Mouse (Mus musculus): ENCODE data around the gene Ap5b1. TPM values are rescaled to one million over a fixed set of nuclear protein-coding genes. Genes with fewer than 3 reads are reported as not detected.

The Ap5b1 gene
- polyA plus RNA-seq (2012; rRNA removed): 20.2 and 37.1 TPM in 2 replicates

DNA sequence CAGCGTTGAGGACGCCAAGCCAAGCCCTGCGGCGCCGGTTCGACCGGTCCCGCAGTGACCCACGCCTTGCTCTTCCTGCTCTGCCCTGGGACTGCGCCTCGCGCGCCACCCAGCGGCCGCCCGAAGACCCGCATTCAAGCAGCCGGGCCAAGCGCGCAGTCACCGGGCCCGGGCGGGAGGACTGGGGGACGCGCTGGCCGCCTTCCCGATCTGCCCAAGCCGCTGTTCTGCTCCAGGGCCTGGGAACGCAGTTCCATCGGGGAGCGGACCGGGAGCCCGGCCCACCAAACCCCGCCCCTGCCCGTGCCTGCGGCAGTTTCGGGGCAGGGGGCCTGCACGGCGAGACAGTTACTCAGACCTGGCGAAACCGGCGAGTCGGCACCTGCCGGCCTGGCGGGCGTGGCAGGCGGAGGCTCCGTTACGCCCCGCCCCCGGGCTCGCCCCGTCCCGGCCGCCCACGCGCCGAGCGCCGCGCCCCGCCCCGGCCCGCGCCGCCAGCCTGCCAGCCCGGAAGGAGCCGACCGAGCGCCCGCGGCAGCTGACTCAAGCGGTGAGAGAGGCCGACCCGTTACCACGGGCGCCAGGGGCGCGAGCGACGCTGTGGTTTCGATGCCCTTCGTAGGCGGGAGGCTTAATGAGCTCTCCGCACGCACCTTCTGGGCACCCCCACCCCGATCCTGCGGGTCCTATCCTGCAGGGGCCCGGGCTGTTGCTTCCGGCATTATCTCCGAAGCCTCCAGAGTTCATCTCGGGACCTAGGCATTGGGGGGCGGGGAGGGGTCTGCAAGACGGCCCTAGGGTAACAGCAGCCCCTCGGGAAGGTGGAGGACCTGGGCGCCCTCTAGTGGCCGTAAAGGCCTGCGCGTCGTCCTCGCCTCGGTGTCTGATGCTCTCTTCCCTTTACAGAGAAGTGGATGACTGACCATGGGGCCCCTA lies at the start of gene Ap5b1:
Gene Ap5b1 (plus strand): TSS at position 492 of the 936 bp plus-strand sequence.
- 1% methylated on average over 102 of the region's 102 CpGs for WGBS
- TF ChIP-seq CTCF (IDR thresholded peaks at IDR 0.05; ENCODE audit: extremely low read depth, insufficient read length, insufficient replicate concordance, low read depth, low read length) (peak; percentile 97), POLR2A (IDR thresholded peaks at IDR 0.05; ENCODE audit: low read depth, low read length) (peak; percentile 33)
- H3K36me3 ChIP-seq (ENCODE audit: control insufficient read depth, insufficient read depth, low read length): peaks cover 25% of the 10 kb centered on the region
- H3K4me3 ChIP-seq (ENCODE audit: low read depth, low read length): peak within 1 kb of the TSS; percentile 80
- peak within 1 kb of the TSS; percentile 98 for H3K27ac ChIP-seq (ENCODE audit: insufficient read depth, low read depth, low read length)
- no peaks in the 10 kb centered on the region for H3K27me3 ChIP-seq (ENCODE audit: control insufficient read depth, insufficient read depth, low read length)
- H3K4me1 ChIP-seq (ENCODE audit: control insufficient read depth, insufficient read depth, insufficient read length, low read length): peaks cover 37% of the 10 kb centered on the region

DNA sequence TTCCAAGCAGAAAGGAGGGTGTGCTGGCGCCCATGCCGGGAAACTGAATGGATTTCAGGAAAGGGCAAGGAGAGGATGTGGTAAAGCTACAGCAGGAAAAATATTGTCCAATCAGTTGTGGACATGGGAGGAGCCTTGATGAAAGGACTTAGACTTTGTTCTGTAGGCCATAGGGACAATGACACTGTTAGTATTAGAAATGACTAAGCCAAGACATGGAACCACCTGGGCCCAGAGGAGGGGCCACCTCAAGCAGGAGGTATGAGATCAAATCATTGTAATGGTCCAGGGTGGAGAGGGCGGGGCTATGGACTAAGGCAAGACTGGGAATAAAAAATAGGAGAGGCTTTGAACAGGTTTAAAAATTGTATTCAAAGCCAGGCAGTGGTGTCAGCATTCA lies 49.1 kb upstream of the Ap5b1 start:
- Histone ChIP-seq H3K27me3 (ENCODE audit: control insufficient read depth, insufficient read depth, low read length) (no peaks in the 10 kb centered on the region), H3K4me1 (ENCODE audit: control insufficient read depth, insufficient read depth, insufficient read length, low read length) (peaks cover 19% of the 10 kb centered on the region), H3K4me3 (ENCODE audit: low read depth, low read length) (no peak overlapping the region), H3K27ac (ENCODE audit: insufficient read depth, low read depth, low read length) (peak overlapping the region; percentile 39; the same call in 1 of the 2 replicates), H3K36me3 (ENCODE audit: control insufficient read depth, insufficient read depth, low read length) (no peaks in the 10 kb centered on the region)
- 64% methylated on average over 3 of the region's 3 CpGs for WGBS
- no peak for TF ChIP-seq POLR2A (IDR thresholded peaks at IDR 0.05; ENCODE audit: low read depth, low read length)
- TF ChIP-seq CTCF (IDR thresholded peaks at IDR 0.05; ENCODE audit: extremely low read depth, insufficient read length, insufficient replicate concordance, low read depth, low read length): no peak

DNA sequence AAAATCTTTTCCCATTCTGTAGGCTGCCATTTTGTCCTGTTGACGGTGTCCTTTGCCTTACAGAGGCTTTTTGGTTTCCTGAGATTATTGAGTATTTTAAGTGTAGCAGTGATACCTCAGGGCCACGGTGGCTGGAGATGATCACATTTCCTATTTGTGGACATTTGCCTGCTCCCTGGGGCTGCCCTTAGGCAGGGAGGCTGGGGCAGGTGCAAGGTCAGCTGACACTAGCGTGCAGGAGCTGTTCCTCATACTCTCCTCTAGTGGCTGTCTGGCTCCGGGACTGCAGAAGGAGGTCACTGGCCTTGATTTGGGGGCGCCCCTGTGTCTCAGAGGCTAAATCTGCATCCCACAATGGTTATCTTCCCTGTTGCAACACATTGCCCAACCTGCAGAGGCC lies 42.6 kb upstream of the Ap5b1 start:
- no peak overlapping the region for H3K4me3 ChIP-seq (ENCODE audit: low read depth, low read length)
- no peaks in the 10 kb centered on the region for H3K4me1 ChIP-seq (ENCODE audit: control insufficient read depth, insufficient read depth, insufficient read length, low read length)
- H3K36me3 ChIP-seq (ENCODE audit: control insufficient read depth, insufficient read depth, low read length): no peaks in the 10 kb centered on the region
- no peaks in the 10 kb centered on the region for H3K27me3 ChIP-seq (ENCODE audit: control insufficient read depth, insufficient read depth, low read length)
- TF ChIP-seq POLR2A (IDR thresholded peaks at IDR 0.05; ENCODE audit: low read depth, low read length) (no peak), CTCF (IDR thresholded peaks at IDR 0.05; ENCODE audit: extremely low read depth, insufficient read length, insufficient replicate concordance, low read depth, low read length) (no peak)
- no peak overlapping the region for H3K27ac ChIP-seq (ENCODE audit: insufficient read depth, low read depth, low read length)
- 75% methylated on average over 5 of the region's 5 CpGs for WGBS

DNA sequence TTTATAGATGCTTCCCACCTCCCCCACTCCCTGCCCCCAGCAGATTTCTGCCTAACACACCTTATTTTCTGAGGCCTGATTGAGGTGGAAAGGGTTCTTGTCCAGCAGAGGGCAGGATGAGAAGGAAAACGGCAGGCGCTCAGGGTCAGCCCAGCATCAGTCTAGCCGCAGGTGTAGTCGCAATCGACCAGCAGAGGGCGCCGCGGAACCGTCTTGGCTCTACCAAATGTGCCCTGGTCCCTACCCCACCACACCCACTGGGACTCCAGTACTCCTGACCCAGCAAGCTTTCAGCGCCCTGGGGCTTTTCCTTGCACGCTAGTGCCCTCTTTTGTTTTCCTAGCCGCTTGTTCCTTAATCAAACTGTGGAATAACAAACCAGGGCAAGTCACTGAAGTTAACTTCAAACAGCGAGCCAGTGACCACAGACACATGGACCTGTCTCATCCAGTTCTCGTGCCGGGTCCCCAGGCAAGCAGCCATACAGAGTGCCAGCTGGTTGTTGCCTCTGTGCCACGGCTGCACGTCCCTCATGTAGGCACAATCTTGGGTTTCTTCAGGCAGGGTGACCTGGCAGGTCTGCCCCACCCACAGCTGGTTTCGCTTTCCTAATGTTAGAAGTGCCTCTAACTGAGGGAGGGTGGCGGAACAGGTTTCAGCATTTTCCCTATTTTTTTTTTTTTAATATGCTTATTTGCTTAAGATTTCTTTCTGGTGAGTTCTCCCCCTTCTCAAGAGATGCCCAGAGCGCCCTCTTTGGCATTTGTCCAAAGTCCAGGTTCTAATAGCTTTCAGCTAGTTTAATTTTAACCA lies 38.3 kb upstream of the Ap5b1 start:
- WGBS: 4% methylated on average over 20 of the region's 20 CpGs
- H3K4me1 ChIP-seq (ENCODE audit: control insufficient read depth, insufficient read depth, insufficient read length, low read length): no peaks in the 10 kb centered on the region
- TF ChIP-seq CTCF (IDR thresholded peaks at IDR 0.05; ENCODE audit: extremely low read depth, insufficient read length, insufficient replicate concordance, low read depth, low read length) (peak; percentile 99), POLR2A (IDR thresholded peaks at IDR 0.05; ENCODE audit: low read depth, low read length) (no peak)
- H3K27ac ChIP-seq (ENCODE audit: insufficient read depth, low read depth, low read length): peak overlapping the region; percentile 91
- no peaks in the 10 kb centered on the region for H3K36me3 ChIP-seq (ENCODE audit: control insufficient read depth, insufficient read depth, low read length)
- no peaks in the 10 kb centered on the region for H3K27me3 ChIP-seq (ENCODE audit: control insufficient read depth, insufficient read depth, low read length)
- peak overlapping the region; percentile 55 for H3K4me3 ChIP-seq (ENCODE audit: low read depth, low read length)

DNA sequence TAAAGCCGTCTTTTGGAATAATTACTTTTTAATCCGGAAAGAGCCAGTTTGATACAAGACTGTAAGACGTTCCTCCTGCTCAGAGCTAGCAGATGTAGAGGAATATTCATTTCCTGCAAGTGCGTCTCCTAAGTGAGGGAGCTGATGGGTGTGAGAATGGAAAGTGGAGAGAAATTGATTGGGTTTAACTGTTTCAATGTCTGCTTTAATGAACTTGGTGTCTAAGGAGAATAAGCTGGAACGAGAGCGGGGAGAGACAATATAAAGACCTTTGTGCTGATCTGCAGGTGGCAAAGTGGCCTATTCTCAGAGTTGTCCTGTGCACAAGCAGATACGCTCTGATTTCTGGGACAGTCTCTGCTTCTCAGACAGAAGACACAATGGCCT lies 37.7 kb upstream of the Ap5b1 start:
- H3K4me3 ChIP-seq (ENCODE audit: low read depth, low read length): no peak overlapping the region
- no peaks in the 10 kb centered on the region for H3K36me3 ChIP-seq (ENCODE audit: control insufficient read depth, insufficient read depth, low read length)
- no peaks in the 10 kb centered on the region for H3K27me3 ChIP-seq (ENCODE audit: control insufficient read depth, insufficient read depth, low read length)
- no peak for TF ChIP-seq CTCF (IDR thresholded peaks at IDR 0.05; ENCODE audit: extremely low read depth, insufficient read length, insufficient replicate concordance, low read depth, low read length)
- TF ChIP-seq POLR2A (IDR thresholded peaks at IDR 0.05; ENCODE audit: low read depth, low read length): no peak
- no peaks in the 10 kb centered on the region for H3K4me1 ChIP-seq (ENCODE audit: control insufficient read depth, insufficient read depth, insufficient read length, low read length)
- WGBS: 24% methylated on average over 7 of the region's 7 CpGs
- H3K27ac ChIP-seq (ENCODE audit: insufficient read depth, low read depth, low read length): peak overlapping the region; percentile 91

DNA sequence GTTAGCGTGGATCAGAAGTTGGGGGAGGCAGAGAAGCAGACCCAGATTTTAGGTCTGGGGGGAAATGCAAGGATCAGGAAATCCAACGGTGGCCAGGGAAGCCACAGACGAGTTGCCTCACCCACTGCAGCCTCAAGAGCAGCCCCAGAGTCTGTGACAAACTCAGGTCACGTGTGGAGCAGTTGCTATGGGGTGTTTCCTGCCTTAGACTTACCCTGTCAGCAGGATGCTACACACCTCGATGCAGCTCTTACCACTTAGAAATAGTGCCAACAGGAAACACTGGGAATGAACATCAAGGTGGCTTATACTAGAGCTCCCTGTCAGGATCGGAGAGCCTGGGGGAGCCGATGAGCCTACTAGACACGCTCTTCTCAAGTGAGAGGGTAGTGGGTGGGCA lies 35.3 kb upstream of the Ap5b1 start:
- WGBS: 72% methylated on average over 8 of the region's 8 CpGs
- TF ChIP-seq CTCF (IDR thresholded peaks at IDR 0.05; ENCODE audit: extremely low read depth, insufficient read length, insufficient replicate concordance, low read depth, low read length): no peak
- no peak for TF ChIP-seq POLR2A (IDR thresholded peaks at IDR 0.05; ENCODE audit: low read depth, low read length)
- Histone ChIP-seq H3K4me3 (ENCODE audit: low read depth, low read length) (no peak overlapping the region), H3K4me1 (ENCODE audit: control insufficient read depth, insufficient read depth, insufficient read length, low read length) (no peaks in the 10 kb centered on the region), H3K27ac (ENCODE audit: insufficient read depth, low read depth, low read length) (no peak overlapping the region), H3K36me3 (ENCODE audit: control insufficient read depth, insufficient read depth, low read length) (no peaks in the 10 kb centered on the region), H3K27me3 (ENCODE audit: control insufficient read depth, insufficient read depth, low read length) (no peaks in the 10 kb centered on the region)

DNA sequence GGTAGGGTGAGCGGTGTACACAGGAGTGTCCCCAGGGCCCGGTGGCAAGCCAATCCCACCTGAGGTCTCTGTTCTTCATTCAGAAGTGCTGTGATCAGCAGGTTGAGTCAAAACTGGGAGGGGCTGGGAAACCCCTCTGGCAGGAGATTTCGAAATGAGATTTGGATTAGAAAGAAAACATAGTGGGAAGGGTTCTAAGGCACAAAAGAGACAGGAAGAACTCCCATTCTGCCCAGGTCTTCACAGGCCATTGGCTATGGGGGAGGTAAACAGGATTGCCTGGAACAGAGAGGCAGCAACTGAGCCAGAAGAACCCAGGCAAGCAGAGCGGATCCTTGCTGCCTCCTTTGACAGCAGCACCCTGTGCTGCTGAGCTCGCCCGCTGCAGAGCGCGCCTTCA lies 29.0 kb upstream of the Ap5b1 start:
- 91% methylated on average over 8 of the region's 8 CpGs for WGBS
- H3K4me3 ChIP-seq (ENCODE audit: low read depth, low read length): no peak overlapping the region
- TF ChIP-seq POLR2A (IDR thresholded peaks at IDR 0.05; ENCODE audit: low read depth, low read length) (no peak), CTCF (IDR thresholded peaks at IDR 0.05; ENCODE audit: extremely low read depth, insufficient read length, insufficient replicate concordance, low read depth, low read length) (no peak)
- H3K27me3 ChIP-seq (ENCODE audit: control insufficient read depth, insufficient read depth, low read length): no peaks in the 10 kb centered on the region
- no peak overlapping the region for H3K27ac ChIP-seq (ENCODE audit: insufficient read depth, low read depth, low read length)
- no peaks in the 10 kb centered on the region for H3K4me1 ChIP-seq (ENCODE audit: control insufficient read depth, insufficient read depth, insufficient read length, low read length)
- H3K36me3 ChIP-seq (ENCODE audit: control insufficient read depth, insufficient read depth, low read length): no peaks in the 10 kb centered on the region
